Comparison of ENCODE assay signal across 32 mouse cellular contexts in genomic region chr7:27221939-27222338, GRCm38 (mm10). TPM values are rescaled to one million over a fixed set of nuclear protein-coding genes. Genes with fewer than 3 reads are reported as not detected.
A peak's percentile ranks its signal among the peaks of the same experiment; 100 is the strongest.
DNase-seq lines count a peak whose midpoint lies in the region; ATAC-seq and TF ChIP-seq lines count a peak whose summit lies in the region.
"Had no signal": no experiment of that assay in that cellular context is flagged by ENCODE, and none has a peak within 500 bp of the region (broad histone marks: within the 10 kb centered on the region; RNA-seq: fewer than 3 reads in every experiment).

No protein-coding gene starts in this region.

- no peak for TF ChIP-seq CTCF in gastrocnemius, adult 2 months (IDR thresholded peaks at IDR 0.05)

- peaks cover 18% of the 10 kb centered on the region for H3K36me3 ChIP-seq in liver, embryonic 13.5 days
- H3K36me3 ChIP-seq in liver, embryonic 11.5 days (ENCODE audit: control insufficient read depth, insufficient read depth, low read length), result peaks cover under 1% of the 10 kb centered on the region; the same call in 1 of the 2 replicates

- H3K27ac ChIP-seq in gastrocnemius, adult 2 months, result peak overlapping the region; percentile 31; the same call in 1 of the 2 replicates
- peak overlapping the region; percentile 56 for H3K27ac ChIP-seq in liver, embryonic 13.5 days
- no peak overlapping the region for H3K27ac ChIP-seq in liver, embryonic 11.5 days (ENCODE audit: low read depth, low read length)
- H3K27ac ChIP-seq: embryonic facial prominence, embryonic 15.5 days; forebrain, embryonic 15.5 days; heart, embryonic 10.5 days; hindbrain, embryonic 14.5 days; kidney, embryonic 15.5 days; layer of hippocampus, adult 2 months; left cerebral cortex, adult 2 months; limb, embryonic 12.5 days; liver, embryonic 14.5 days; macrophage; midbrain, embryonic 15.5 days; neural tube, embryonic 15.5 days; stomach, embryonic 15.5 days had no signal

- intact Hi-C loops in gastrocnemius, adult 2 months (cut with DNase I), result no loop called here

- no peak for ATAC-seq in liver, embryonic 13.5 days (ENCODE audit: low read depth)
- ATAC-seq in liver, embryonic 11.5 days (replicated peaks; ENCODE audit: low FRiP score), result no peak
- ATAC-seq: activated CD4-positive, CD25-positive, alpha-beta regulatory T cell, adult 4 months; forebrain, embryonic 15.5 days; midbrain, embryonic 15.5 days had no signal

- H3K9ac ChIP-seq in liver, embryonic 13.5 days, result no peak overlapping the region; the same call in 1 of the 2 replicates
- H3K9ac ChIP-seq in liver, embryonic 11.5 days (ENCODE audit: low read depth, low read length), result no peak overlapping the region
- H3K9ac ChIP-seq: embryonic facial prominence, embryonic 15.5 days; forebrain, embryonic 15.5 days; hindbrain, embryonic 14.5 days; kidney, embryonic 15.5 days; limb, embryonic 12.5 days; midbrain, embryonic 15.5 days; neural tube, embryonic 15.5 days; stomach, embryonic 15.5 days had no signal

- H3K27me3 ChIP-seq in liver, embryonic 13.5 days, result no peaks in the 10 kb centered on the region
- H3K27me3 ChIP-seq in liver, embryonic 11.5 days (replicated peaks; ENCODE audit: control insufficient read depth, insufficient read depth, low read length), result no peaks in the 10 kb centered on the region
- H3K27me3 ChIP-seq: embryonic facial prominence, embryonic 15.5 days; forebrain, embryonic 15.5 days; kidney, embryonic 15.5 days; limb, embryonic 12.5 days; midbrain, embryonic 15.5 days; neural tube, embryonic 15.5 days; stomach, embryonic 15.5 days had no signal

- 78% methylated on average over 6 of the region's 6 CpGs for WGBS in liver, embryonic 13.5 days (ENCODE audit: insufficient replicate concordance)
- WGBS in liver, embryonic 11.5 days, result 78% methylated on average over 6 of the region's 6 CpGs

- H3K9me3 ChIP-seq in liver, embryonic 13.5 days (replicated peaks), result no peaks in the 10 kb centered on the region
- H3K9me3 ChIP-seq in liver, embryonic 11.5 days (ENCODE audit: control insufficient read depth, low read length), result no peaks in the 10 kb centered on the region
- H3K9me3 ChIP-seq: embryonic facial prominence, embryonic 15.5 days; forebrain, embryonic 15.5 days; heart, embryonic 10.5 days; kidney, embryonic 15.5 days; limb, embryonic 12.5 days; midbrain, embryonic 15.5 days; neural tube, embryonic 15.5 days; stomach, embryonic 15.5 days had no signal

- no peak overlapping the region for H3K4me2 ChIP-seq in liver, embryonic 13.5 days
- H3K4me2 ChIP-seq in liver, embryonic 11.5 days, result no peak overlapping the region
- H3K4me2 ChIP-seq: embryonic facial prominence, embryonic 15.5 days; forebrain, embryonic 15.5 days; hindbrain, embryonic 14.5 days; kidney, embryonic 15.5 days; limb, embryonic 12.5 days; midbrain, embryonic 15.5 days; neural tube, embryonic 15.5 days; stomach, embryonic 15.5 days had no signal

- H3K4me3 ChIP-seq in gastrocnemius, adult 2 months, result no peak overlapping the region
- H3K4me3 ChIP-seq in liver, embryonic 13.5 days (replicated peaks), result no peak overlapping the region
- no peak overlapping the region for H3K4me3 ChIP-seq in liver, embryonic 11.5 days (ENCODE audit: low read depth, low read length)
- H3K4me3 ChIP-seq: embryonic facial prominence, embryonic 15.5 days; forebrain, embryonic 15.5 days; heart, embryonic 10.5 days; kidney, embryonic 15.5 days; layer of hippocampus, adult 2 months; left cerebral cortex, adult 2 months; limb, embryonic 12.5 days; midbrain, embryonic 15.5 days; neural tube, embryonic 15.5 days; stomach, embryonic 15.5 days had no signal

- no peak for DNase-seq in gastrocnemius, adult 2 months
- no peak for DNase-seq in gastrocnemius, postnatal 10 days
- DNase-seq in liver, embryonic 13.5 days, result no peak
- DNase-seq in liver, embryonic 11.5 days (ENCODE audit: low spot score), result no peak
- peak; percentile 77 for DNase-seq in gonadal fat pad, adult 2 months (ENCODE audit: low read depth)
- no peak for DNase-seq in cerebellum, adult 18-20 months
- no peak for DNase-seq in adrenal gland, adult 18-20 months (ENCODE audit: low spot score in 2 of 2)
- DNase-seq: adrenal gland, adult 8-10 months; cerebellum, adult 11 months; heart, postnatal 36 days; kidney, adult 18-20 months; kidney, postnatal 36 days; lung, adult 2 months; lung, postnatal 10 days; retina, postnatal 1 day; right cerebral cortex, postnatal 14 days; thymus, adult 18-20 months; thymus, postnatal 25 days had no signal

- peaks cover 66% of the 10 kb centered on the region for H3K4me1 ChIP-seq in liver, embryonic 13.5 days (replicated peaks)
- H3K4me1 ChIP-seq in liver, embryonic 11.5 days (replicated peaks; ENCODE audit: control insufficient read depth, insufficient read depth, low read length), result peaks cover 43% of the 10 kb centered on the region

RNA-seq across cellular contexts. Expression of gene Itpkc, which starts 6.5 kb away (rescaled TPM):
- total RNA-seq in gastrocnemius, adult 2 months (2021), result 1 to 10 TPM; 3.9 to 4.3 TPM
- total RNA-seq in gastrocnemius, postnatal 10 days (2021), result 1 to 10 TPM; 4.3 to 6.3 TPM
- 1.4 and 1.9 TPM in 2 replicates for polyA plus RNA-seq in liver, embryonic 13.5 days (2015; fragmentation: Nextera tagmentation; extraction: Ambion mirVana)
- 3.5 and 4.8 TPM in 2 replicates for polyA plus RNA-seq in liver, embryonic 11.5 days (2014; fragmentation: Nextera tagmentation; extraction: Ambion mirVana)
- polyA plus RNA-seq in gonadal fat pad, adult 2 months (2012; rRNA removed), result 8.4 and 10.3 TPM in 2 replicates
- total RNA-seq in adrenal gland, adult 18-20 months (2021), result 10 to 100 TPM; 14.5 to 17.9 TPM

RNA-seq across cellular contexts. Expression of gene Coq8b, which starts 10.9 kb away (rescaled TPM):
- total RNA-seq in gastrocnemius, adult 2 months (2021), result 1 to 10 TPM; 3.2 to 3.4 TPM
- 1 to 10 TPM; 4.2 to 6.4 TPM for total RNA-seq in gastrocnemius, postnatal 10 days (2021)
- polyA plus RNA-seq in liver, embryonic 13.5 days (2015; fragmentation: Nextera tagmentation; extraction: Ambion mirVana), result 15.1 and 17.7 TPM in 2 replicates
- 16.6 and 18.7 TPM in 2 replicates for polyA plus RNA-seq in liver, embryonic 11.5 days (2014; fragmentation: Nextera tagmentation; extraction: Ambion mirVana)
- 51.5 and 55.4 TPM in 2 replicates for polyA plus RNA-seq in gonadal fat pad, adult 2 months (2012; rRNA removed)
- 10 to 100 TPM; 38.2 to 68.0 TPM for total RNA-seq in adrenal gland, adult 18-20 months (2021)

RNA-seq across cellular contexts. Expression of gene Snrpa, which starts 25.9 kb away (rescaled TPM):
- 10 to 100 TPM; 32.5 to 37.3 TPM for total RNA-seq in gastrocnemius, adult 2 months (2021)
- 10 to 100 TPM; 38.8 to 42.1 TPM for total RNA-seq in gastrocnemius, postnatal 10 days (2021)
- polyA plus RNA-seq in liver, embryonic 13.5 days (2015; fragmentation: Nextera tagmentation; extraction: Ambion mirVana), result 115 and 129 TPM in 2 replicates
- 282 and 294 TPM in 2 replicates for polyA plus RNA-seq in liver, embryonic 11.5 days (2014; fragmentation: Nextera tagmentation; extraction: Ambion mirVana)
- 141 and 161 TPM in 2 replicates for polyA plus RNA-seq in gonadal fat pad, adult 2 months (2012; rRNA removed)
- total RNA-seq in adrenal gland, adult 18-20 months (2021), result 10 to 100 TPM; 65.7 to 67.2 TPM

RNA-seq across cellular contexts. Expression of gene BC024978, which starts 26.4 kb away (rescaled TPM):
- 10 to 100 TPM; 14.6 to 15.8 TPM for total RNA-seq in gastrocnemius, adult 2 months (2021)
- total RNA-seq in gastrocnemius, postnatal 10 days (2021), result 10 to 100 TPM in 1 of 2 experiments, 1 to 10 TPM in 1; 9.2 to 13.3 TPM
- polyA plus RNA-seq in liver, embryonic 13.5 days (2015; fragmentation: Nextera tagmentation; extraction: Ambion mirVana), result 0.62 and 1.2 TPM in 2 replicates
- 2.5 and 2.8 TPM in 2 replicates for polyA plus RNA-seq in liver, embryonic 11.5 days (2014; fragmentation: Nextera tagmentation; extraction: Ambion mirVana)
- polyA plus RNA-seq in gonadal fat pad, adult 2 months (2012; rRNA removed), result 15.6 and 18.2 TPM in 2 replicates
- 10 to 100 TPM; 23.7 to 24.0 TPM for total RNA-seq in adrenal gland, adult 18-20 months (2021)

RNA-seq across cellular contexts. Expression of gene Numbl, which starts 36.3 kb away (rescaled TPM):
- 1 to 10 TPM; 3.8 to 4.2 TPM for total RNA-seq in gastrocnemius, adult 2 months (2021)
- total RNA-seq in gastrocnemius, postnatal 10 days (2021), result 10 to 100 TPM; 14.7 to 17.0 TPM
- 1.7 TPM in 2 replicates for polyA plus RNA-seq in liver, embryonic 13.5 days (2015; fragmentation: Nextera tagmentation; extraction: Ambion mirVana)
- polyA plus RNA-seq in liver, embryonic 11.5 days (2014; fragmentation: Nextera tagmentation; extraction: Ambion mirVana), result 3.6 TPM in 2 replicates
- polyA plus RNA-seq in gonadal fat pad, adult 2 months (2012; rRNA removed), result 20.4 and 22.4 TPM in 2 replicates
- total RNA-seq in adrenal gland, adult 18-20 months (2021), result 1 to 10 TPM; 6.8 to 7.7 TPM
- polyA plus RNA-seq: activated CD4-positive, CD25-positive, alpha-beta regulatory T cell, adult 4 months had no signal

Comparison
In these comparisons a context has a peak if more than half of its experiments do, and no peak if none do; other contexts are left out.
1. RNA of gene Coq8b, which starts 10.9 kb away (total RNA-seq): 38.2 to 68.0 TPM in adrenal gland, adult 18-20 months; 4.2 to 6.4 TPM in gastrocnemius, postnatal 10 days and 3.2 to 3.4 TPM in gastrocnemius, adult 2 months; every median in the first group is over 4 times any median in the second.